Mouse (Mus musculus): Measurements from ENCODE around the gene Man2a1. TPM values are rescaled to one million over a fixed set of nuclear protein-coding genes. Genes with fewer than 3 reads are reported as not detected.
A peak's percentile ranks its signal among the peaks of the same experiment; 100 is the strongest.

Man2a1 gene
- polyA plus RNA-seq, 1 experiment: 28.4 TPM

GRCm38 (mm10) chr17:64747461-64747860 is 146.9 kb downstream of the Man2a1 start:
- H3K36me3 ChIP-seq (ENCODE audit: control insufficient read depth, insufficient read depth, low read length): no peaks in the 10 kb centered on the region
- no peak overlapping the region for H3K4me3 ChIP-seq (ENCODE audit: control insufficient read depth, low read depth, low read length)
- H3K27me3 ChIP-seq (ENCODE audit: control insufficient read depth, insufficient read depth, low read length): no peaks in the 10 kb centered on the region
- TF ChIP-seq POLR2A (IDR thresholded peaks at IDR 0.05; ENCODE audit: control insufficient read depth, low read depth, low read length) (no peak), CTCF (IDR thresholded peaks at IDR 0.05; ENCODE audit: control insufficient read depth, insufficient read depth, insufficient replicate concordance, low read depth, low read length) (no peak)
- H3K27ac ChIP-seq (ENCODE audit: control insufficient read depth, insufficient read depth, low read depth, low read length): no peak overlapping the region
- peaks cover 2% of the 10 kb centered on the region; the same call in 1 of the 2 replicates for H3K4me1 ChIP-seq (ENCODE audit: control insufficient read depth, insufficient read depth, low read length)

GRCm38 (mm10) chr17:64748131-64748530 is 147.6 kb downstream of the Man2a1 start:
- Histone ChIP-seq H3K36me3 (ENCODE audit: control insufficient read depth, insufficient read depth, low read length) (no peaks in the 10 kb centered on the region), H3K4me3 (ENCODE audit: control insufficient read depth, low read depth, low read length) (no peak overlapping the region), H3K27me3 (ENCODE audit: control insufficient read depth, insufficient read depth, low read length) (no peaks in the 10 kb centered on the region), H3K4me1 (ENCODE audit: control insufficient read depth, insufficient read depth, low read length) (peaks cover 2% of the 10 kb centered on the region; the same call in 1 of the 2 replicates), H3K27ac (ENCODE audit: control insufficient read depth, insufficient read depth, low read depth, low read length) (no peak overlapping the region)
- no peak for TF ChIP-seq CTCF (IDR thresholded peaks at IDR 0.05; ENCODE audit: control insufficient read depth, insufficient read depth, insufficient replicate concordance, low read depth, low read length)
- TF ChIP-seq POLR2A (IDR thresholded peaks at IDR 0.05; ENCODE audit: control insufficient read depth, low read depth, low read length): no peak

GRCm38 (mm10) chr17:64749146-64749545 is 148.6 kb downstream of the Man2a1 start:
- no peak for TF ChIP-seq POLR2A (IDR thresholded peaks at IDR 0.05; ENCODE audit: control insufficient read depth, low read depth, low read length)
- TF ChIP-seq CTCF (IDR thresholded peaks at IDR 0.05; ENCODE audit: control insufficient read depth, insufficient read depth, insufficient replicate concordance, low read depth, low read length): no peak
- Histone ChIP-seq H3K27me3 (ENCODE audit: control insufficient read depth, insufficient read depth, low read length) (no peaks in the 10 kb centered on the region), H3K36me3 (ENCODE audit: control insufficient read depth, insufficient read depth, low read length) (no peaks in the 10 kb centered on the region), H3K4me1 (ENCODE audit: control insufficient read depth, insufficient read depth, low read length) (no peaks in the 10 kb centered on the region), H3K27ac (ENCODE audit: control insufficient read depth, insufficient read depth, low read depth, low read length) (no peak overlapping the region), H3K4me3 (ENCODE audit: control insufficient read depth, low read depth, low read length) (no peak overlapping the region)

DNA sequence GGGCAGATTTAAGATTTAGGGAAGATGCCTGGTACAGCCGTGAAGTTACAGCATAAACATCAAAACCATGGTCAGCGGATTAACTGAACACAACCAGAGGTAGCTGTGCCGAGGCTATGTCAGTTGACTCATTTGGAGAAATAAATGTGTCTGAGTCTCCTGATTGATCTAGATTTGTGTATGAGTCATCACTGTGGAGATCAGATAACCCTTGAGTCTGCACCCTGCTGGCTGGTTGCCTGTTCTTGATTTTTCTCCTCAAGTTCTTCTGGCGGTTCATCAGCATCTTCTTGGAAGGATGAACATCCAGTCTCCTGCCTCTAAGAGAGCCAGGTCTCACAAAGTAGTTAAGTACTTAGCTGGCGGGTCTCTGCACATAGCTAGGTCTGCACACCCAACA is 150.7 kb downstream of the Man2a1 start:
- Histone ChIP-seq H3K36me3 (ENCODE audit: control insufficient read depth, insufficient read depth, low read length) (no peaks in the 10 kb centered on the region), H3K27ac (ENCODE audit: control insufficient read depth, insufficient read depth, low read depth, low read length) (peak overlapping the region; percentile 67), H3K27me3 (ENCODE audit: control insufficient read depth, insufficient read depth, low read length) (no peaks in the 10 kb centered on the region), H3K4me3 (ENCODE audit: control insufficient read depth, low read depth, low read length) (no peak overlapping the region), H3K4me1 (ENCODE audit: control insufficient read depth, insufficient read depth, low read length) (no peaks in the 10 kb centered on the region)
- TF ChIP-seq POLR2A (IDR thresholded peaks at IDR 0.05; ENCODE audit: control insufficient read depth, low read depth, low read length) (no peak), CTCF (IDR thresholded peaks at IDR 0.05; ENCODE audit: control insufficient read depth, insufficient read depth, insufficient replicate concordance, low read depth, low read length) (no peak)

GRCm38 (mm10) chr17:64752126-64753019 is 151.8 kb downstream of the Man2a1 start:
- TF ChIP-seq CTCF (IDR thresholded peaks at IDR 0.05; ENCODE audit: control insufficient read depth, insufficient read depth, insufficient replicate concordance, low read depth, low read length): no peak
- no peak for TF ChIP-seq POLR2A (IDR thresholded peaks at IDR 0.05; ENCODE audit: control insufficient read depth, low read depth, low read length)
- Histone ChIP-seq H3K36me3 (ENCODE audit: control insufficient read depth, insufficient read depth, low read length) (no peaks in the 10 kb centered on the region), H3K4me3 (ENCODE audit: control insufficient read depth, low read depth, low read length) (no peak overlapping the region), H3K4me1 (ENCODE audit: control insufficient read depth, insufficient read depth, low read length) (no peaks in the 10 kb centered on the region), H3K27me3 (ENCODE audit: control insufficient read depth, insufficient read depth, low read length) (no peaks in the 10 kb centered on the region), H3K27ac (ENCODE audit: control insufficient read depth, insufficient read depth, low read depth, low read length) (no peak overlapping the region)

GRCm38 (mm10) chr17:64753507-64753906 is 153.0 kb downstream of the Man2a1 start:
- H3K36me3 ChIP-seq (ENCODE audit: control insufficient read depth, insufficient read depth, low read length): no peaks in the 10 kb centered on the region
- TF ChIP-seq POLR2A (IDR thresholded peaks at IDR 0.05; ENCODE audit: control insufficient read depth, low read depth, low read length): no peak
- H3K27me3 ChIP-seq (ENCODE audit: control insufficient read depth, insufficient read depth, low read length): no peaks in the 10 kb centered on the region
- no peaks in the 10 kb centered on the region for H3K4me1 ChIP-seq (ENCODE audit: control insufficient read depth, insufficient read depth, low read length)
- H3K27ac ChIP-seq (ENCODE audit: control insufficient read depth, insufficient read depth, low read depth, low read length): no peak overlapping the region
- no peak overlapping the region for H3K4me3 ChIP-seq (ENCODE audit: control insufficient read depth, low read depth, low read length)

GRCm38 (mm10) chr17:64754142-64754863 is 153.8 kb downstream of the Man2a1 start:
- no peaks in the 10 kb centered on the region for H3K36me3 ChIP-seq (ENCODE audit: control insufficient read depth, insufficient read depth, low read length)
- H3K27ac ChIP-seq (ENCODE audit: control insufficient read depth, insufficient read depth, low read depth, low read length): no peak overlapping the region; the same call in 1 of the 2 replicates
- H3K27me3 ChIP-seq (ENCODE audit: control insufficient read depth, insufficient read depth, low read length): no peaks in the 10 kb centered on the region
- TF ChIP-seq POLR2A (IDR thresholded peaks at IDR 0.05; ENCODE audit: control insufficient read depth, low read depth, low read length): no peak
- no peak for TF ChIP-seq CTCF (IDR thresholded peaks at IDR 0.05; ENCODE audit: control insufficient read depth, insufficient read depth, insufficient replicate concordance, low read depth, low read length)
- H3K4me3 ChIP-seq (ENCODE audit: control insufficient read depth, low read depth, low read length): no peak overlapping the region
- H3K4me1 ChIP-seq (ENCODE audit: control insufficient read depth, insufficient read depth, low read length): no peaks in the 10 kb centered on the region

All from testis, adult 2 months (tissue).